Mouse (Mus musculus): ENCODE data around the gene Med18. TPM values are rescaled to one million over a fixed set of nuclear protein-coding genes. Genes with fewer than 3 reads are reported as not detected.
"Not testable (repeated sequence)": the region's sequence is repeated elsewhere in the genome, so short reads cannot be mapped to it uniquely, and the experiment has no call there.

Gene Med18
- total RNA-seq, 4 experiments from 2014 or later = 2.5 to 4.7 (median 4.1) TPM

DNA sequence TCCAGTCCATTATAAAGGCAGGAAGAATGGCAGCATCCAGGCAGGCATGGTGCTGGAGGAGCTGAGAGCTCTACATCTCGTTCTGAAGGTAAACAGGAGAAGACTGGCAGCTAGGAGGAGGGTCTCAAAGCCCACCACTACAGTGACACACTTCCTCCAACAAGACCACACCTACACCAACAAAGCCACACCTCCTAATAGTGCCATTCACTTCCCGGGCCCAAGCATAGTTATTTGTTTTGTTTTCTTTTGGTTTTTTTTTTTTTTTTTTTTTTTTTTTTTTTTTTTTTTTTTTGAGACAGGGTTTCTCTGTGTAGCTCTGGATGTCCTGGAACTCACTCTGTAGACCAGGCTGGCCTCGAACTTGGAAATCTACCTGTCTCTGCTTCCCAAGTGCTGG, 18.4 kb upstream of the Med18 start:
- DNase-seq (ENCODE audit: low spot score) = not testable (repeated sequence)

DNA sequence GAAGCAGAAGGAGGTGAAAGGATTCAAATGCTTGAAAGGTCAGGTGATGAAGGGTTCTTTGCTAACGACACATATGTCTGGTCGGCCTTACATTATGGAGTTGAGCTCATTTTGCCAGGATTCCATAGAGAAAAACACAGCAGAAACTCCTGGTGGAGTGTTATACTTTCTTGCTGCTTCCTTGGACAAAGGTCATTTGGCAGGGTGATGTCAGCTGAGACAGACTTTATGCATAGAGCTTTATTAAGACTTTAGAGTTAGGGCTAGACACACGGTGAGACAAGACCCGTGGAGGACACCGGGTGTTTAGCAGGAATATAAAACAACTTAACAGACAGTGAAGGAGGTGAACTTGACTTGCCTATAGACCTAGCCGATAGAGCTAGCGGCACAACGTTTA, 14.1 kb upstream of the Med18 start:
- DNase-seq (ENCODE audit: low spot score) = no peak

- no peak for DNase-seq (ENCODE audit: low spot score)
These were observed 12.5 kb upstream of the Med18 start for GRCm38 (mm10) chr4:132475895-132476878.

GRCm38 (mm10) chr4:132474631-132475030, 10.9 kb upstream of the Med18 start:
- no peak for DNase-seq (ENCODE audit: low spot score)

DNA sequence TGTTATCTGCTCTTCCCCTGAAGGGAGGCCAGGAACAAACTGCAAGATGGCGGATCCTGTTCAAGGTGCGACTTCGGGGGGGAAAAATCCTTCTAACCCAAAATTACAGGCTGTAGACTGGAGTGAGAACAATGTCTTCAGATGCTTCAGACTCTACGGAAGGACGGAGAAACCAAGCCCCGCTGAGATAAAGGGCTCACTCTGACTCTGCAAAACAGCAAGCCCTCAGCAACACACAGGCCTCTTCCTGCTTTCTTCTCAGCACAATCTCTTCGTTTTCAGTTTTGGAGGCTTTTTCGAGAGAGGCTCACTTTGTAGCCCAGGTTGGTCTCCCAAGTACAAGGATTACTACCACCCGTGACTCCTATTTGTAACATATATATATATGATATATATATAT, 9.7 kb upstream of the Med18 start:
- no peak for DNase-seq (ENCODE audit: low spot score)

GRCm38 (mm10) chr4:132469873-132470272, 6.2 kb upstream of the Med18 start:
- DNase-seq (ENCODE audit: low spot score) = no peak

GRCm38 (mm10) chr4:132464255-132464613, 513 bp upstream of the Med18 start:
- no peak for DNase-seq (ENCODE audit: low spot score)

DNA sequence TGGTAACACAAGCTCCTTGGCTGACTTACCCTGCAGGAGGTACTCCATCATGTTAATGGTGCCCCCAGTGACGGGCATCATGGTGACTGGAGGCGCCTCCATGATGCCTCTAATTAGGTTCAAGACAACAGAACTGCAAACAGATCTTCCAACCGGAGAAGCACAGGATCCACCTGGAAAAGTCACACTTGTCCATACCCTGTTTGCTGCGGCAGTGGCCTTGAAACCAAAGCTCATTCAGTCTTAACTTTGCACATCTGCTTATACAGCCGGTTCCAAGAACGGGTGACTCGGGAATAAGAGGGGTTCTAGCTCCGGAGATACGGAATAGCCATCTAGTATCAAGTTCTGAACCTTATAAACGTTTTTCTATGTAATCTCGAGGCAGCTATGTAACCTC, 885 bp downstream of the Med18 start:
- no peak for DNase-seq (ENCODE audit: low spot score)

DNA sequence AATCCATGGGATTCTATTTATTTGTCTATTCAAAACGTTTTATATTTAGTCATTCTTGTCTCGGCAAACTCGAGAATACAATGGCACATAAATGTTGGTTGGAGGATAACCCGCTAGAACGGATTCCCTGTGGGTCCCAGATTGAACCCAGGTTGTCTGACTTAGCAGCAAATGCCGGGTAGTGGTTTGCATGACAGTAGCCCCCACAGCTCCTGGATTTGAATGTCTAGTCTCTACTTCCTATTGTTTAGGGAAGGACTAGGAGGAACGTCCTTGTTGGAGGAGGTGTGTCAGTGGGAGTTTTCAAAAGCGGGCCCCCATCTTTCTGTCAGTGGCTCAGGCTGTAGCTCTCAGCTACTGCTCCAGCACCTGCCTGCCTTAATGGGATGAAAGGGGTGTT, 3.5 kb downstream of the Med18 start:
- no peak for DNase-seq (ENCODE audit: low spot score)

DNA sequence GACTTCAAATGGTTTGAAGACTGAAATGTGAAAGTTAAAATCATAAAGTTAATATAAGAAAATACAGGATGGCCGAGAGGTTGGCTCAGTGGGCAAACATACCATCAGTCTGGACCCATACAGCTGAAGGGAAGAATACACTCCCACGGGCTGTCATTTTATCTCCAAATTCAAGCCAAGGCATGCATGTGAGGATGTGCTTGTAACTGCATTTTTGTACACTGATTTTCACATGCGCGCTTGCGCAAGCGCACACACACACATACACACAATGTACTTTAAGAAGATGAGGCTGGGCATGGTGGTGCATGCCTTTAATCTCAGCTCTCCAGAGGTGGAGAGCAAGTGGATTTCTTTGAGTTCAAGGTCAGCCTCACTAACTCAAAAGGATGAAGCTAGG, 8.2 kb downstream of the Med18 start:
- no peak for DNase-seq (ENCODE audit: low spot score)

GRCm38 (mm10) chr4:132455146-132455545, 8.6 kb downstream of the Med18 start:
- DNase-seq (ENCODE audit: low spot score) = no peak

- DNase-seq (ENCODE audit: low spot score) = no peak
These were observed 9.5 kb downstream of the Med18 start for GRCm38 (mm10) chr4:132454216-132454615.

- DNase-seq (ENCODE audit: low spot score) = no peak
These were observed 13.9 kb downstream of the Med18 start for GRCm38 (mm10) chr4:132449778-132450177.

GRCm38 (mm10) chr4:132446105-132446504, 17.6 kb downstream of the Med18 start:
- DNase-seq (ENCODE audit: low spot score) = no peak

GRCm38 (mm10) chr4:132444516-132444915, 19.2 kb downstream of the Med18 start:
- DNase-seq (ENCODE audit: low spot score) = no peak

GRCm38 (mm10) chr4:132437857-132438256, 25.9 kb downstream of the Med18 start:
- DNase-seq (ENCODE audit: low spot score) = no peak

DNA sequence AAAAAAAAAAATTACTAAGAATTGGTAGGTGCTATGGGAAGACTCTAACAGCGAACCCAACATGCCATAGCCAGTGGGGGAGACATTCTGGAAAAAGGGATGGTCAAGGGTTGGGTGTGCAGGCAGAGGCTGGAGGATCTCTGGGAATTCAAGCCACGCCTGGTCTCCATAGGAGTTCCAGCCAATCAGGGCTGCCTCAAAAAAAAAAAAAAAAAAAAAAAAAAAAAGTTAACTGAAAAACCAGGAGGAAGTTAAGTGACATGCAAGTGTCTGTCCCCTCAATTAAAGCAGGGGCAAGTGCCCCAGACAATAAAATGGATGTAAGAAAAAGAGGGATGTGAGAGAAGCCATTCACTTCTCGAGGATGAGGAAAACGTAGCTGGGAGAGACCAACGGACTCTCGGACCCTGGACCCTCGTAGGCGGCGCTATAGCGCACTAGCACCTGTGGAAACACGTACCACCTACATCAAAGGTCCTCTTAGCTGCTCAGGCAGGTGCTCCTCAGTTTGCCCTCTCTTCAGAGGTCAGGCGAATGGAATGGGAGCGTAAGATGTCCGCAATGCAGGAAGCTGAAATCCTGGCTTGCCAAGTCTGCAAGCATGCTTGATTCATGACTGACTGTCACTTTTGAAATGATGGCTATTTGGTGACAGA, 30.9 kb downstream of the Med18 start:
- DNase-seq (ENCODE audit: low spot score) = no peak

GRCm38 (mm10) chr4:132428022-132428542, 35.6 kb downstream of the Med18 start:
- DNase-seq (ENCODE audit: low spot score) = no peak

GRCm38 (mm10) chr4:132427493-132427892, 36.2 kb downstream of the Med18 start:
- no peak for DNase-seq (ENCODE audit: low spot score)

DNA sequence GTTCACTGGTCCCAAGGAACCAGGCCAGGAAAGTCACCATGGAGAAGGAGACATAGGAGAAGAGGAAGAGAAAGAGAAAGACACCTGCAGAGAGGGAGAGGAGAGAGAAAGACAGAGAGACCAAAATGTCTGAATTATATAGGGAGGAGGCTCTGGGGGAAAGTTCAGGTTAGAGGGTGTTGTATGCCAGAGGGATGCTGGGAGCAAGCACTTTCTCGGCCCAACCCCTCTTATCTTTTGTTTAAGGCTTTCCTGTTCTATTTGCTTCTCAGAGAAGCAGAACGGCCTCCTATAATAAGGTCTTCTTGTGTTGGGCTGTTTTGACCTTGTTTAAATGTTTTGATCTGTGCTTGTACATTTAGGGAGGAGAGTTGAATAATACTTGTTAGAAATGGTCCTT, 37.7 kb downstream of the Med18 start:
- no peak for DNase-seq (ENCODE audit: low spot score)

DNA sequence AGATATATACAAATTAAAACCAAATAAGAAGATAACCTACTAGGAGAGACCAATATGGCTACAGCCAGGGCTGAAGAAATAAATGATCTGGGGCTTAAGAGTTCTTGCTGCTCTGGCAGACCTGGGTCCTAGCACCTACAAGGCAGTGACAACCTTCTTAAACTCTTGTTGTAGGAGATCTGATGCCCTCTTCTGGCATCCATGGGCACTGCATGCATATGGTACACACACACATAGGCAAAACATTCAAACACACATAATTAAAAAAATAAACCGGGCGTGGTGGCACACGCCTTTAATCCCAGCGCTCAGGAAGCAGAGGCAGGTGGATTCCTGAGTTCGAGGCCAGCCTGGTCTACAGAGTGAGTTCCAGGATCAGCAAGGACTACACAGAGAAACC, 39.0 kb downstream of the Med18 start:
- DNase-seq (ENCODE audit: low spot score) = no peak

DNA sequence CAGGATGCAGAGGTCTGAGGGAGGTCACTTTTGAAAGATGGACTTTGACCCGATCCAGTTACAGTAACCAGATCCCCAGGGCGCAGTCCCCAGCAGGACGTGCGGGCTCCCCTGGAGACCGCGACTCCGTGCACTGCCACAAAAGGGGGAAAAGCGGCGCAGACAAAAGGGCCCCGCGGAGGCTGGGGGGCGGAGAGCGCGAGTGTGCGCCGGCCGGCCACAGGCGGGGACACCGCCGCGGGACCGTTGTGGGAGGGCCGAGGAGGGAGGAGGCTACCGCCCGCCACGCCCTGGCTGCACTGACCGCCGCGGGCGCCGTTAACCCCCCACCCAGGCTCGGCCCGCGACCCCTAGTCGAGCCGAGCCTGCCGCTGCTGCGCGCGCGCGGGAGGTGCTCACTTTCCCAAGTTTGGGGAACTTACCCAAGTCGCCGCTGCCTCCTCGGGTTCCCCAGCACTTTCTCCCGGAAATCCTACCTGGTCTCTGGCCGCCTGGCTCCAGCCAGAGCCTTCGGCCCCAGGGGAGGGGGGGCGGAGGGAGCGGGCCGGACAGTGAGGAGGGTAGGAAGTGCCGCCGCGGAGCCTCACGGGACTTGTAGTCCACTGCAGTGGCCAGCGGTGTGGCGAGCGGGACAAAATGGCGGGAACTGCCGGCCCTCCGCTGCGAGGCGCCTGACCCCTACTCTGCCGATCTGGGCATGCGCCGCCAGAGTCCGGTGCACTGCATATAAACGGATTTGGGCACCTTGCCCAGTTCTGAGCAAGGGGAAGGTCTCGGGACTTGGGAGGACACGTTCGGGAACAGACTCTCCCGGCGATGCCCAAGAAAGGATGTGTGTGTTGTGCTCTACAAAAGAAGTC, 41.6 kb downstream of the Med18 start, which contains the start of gene Phactr4:
TSS of gene Phactr4 (minus strand) at position 567 of the 860 bp plus-strand sequence.
- DNase-seq (ENCODE audit: low spot score) = peak; percentile 97
